Mouse (Mus musculus): ENCODE results near the gene Rps6kc1. TPM values are rescaled to one million over a fixed set of nuclear protein-coding genes. Genes with fewer than 3 reads are reported as not detected.

Rps6kc1 gene
- total and polyA plus RNA-seq, 2 experiments from 2014 or later: 21.0 to 35.9 TPM

DNA sequence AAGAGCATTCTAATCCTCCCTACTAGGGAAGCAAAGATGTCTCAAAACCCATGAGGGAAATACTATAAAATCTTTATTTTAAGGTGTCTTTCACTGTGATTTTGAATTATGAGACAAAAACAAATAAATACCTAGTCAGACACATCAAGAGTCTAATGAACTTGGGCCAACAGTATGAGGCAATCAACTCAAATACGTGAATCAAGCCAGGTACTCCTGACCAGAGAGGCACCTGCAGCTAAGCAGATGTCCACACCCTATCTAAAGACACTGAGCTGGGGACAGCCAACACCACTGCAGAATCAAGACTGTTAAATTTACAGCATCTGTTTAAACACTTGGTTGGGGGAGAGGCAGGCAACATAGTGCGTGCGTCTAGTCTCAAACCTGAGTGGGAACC is 7.4 kb downstream of the Rps6kc1 start:
- no peak for TF ChIP-seq CTCF (IDR thresholded peaks at IDR 0.05; ENCODE audit: low read depth)
- Histone ChIP-seq H3K36me3 (ENCODE audit: insufficient read depth, low read length) (no peaks in the 10 kb centered on the region; the same call in 1 of the 2 replicates), H3K9ac (replicated peaks; ENCODE audit: low read length) (no peak overlapping the region), H3K4me1 (ENCODE audit: insufficient read depth, low read length) (no peaks in the 10 kb centered on the region), H3K27ac (no peak overlapping the region), H3K27me3 (ENCODE audit: insufficient read depth, low read length) (no peaks in the 10 kb centered on the region), H3K4me2 (ENCODE audit: low read depth, low read length) (no peak overlapping the region), H3K4me3 (ENCODE audit: low read length) (no peak overlapping the region), H3K9me3 (ENCODE audit: low read length) (no peaks in the 10 kb centered on the region)
- 92% methylated on average over 3 of the region's 3 CpGs for WGBS
- DNase-seq (ENCODE audit: low spot score): no peak
- no peak for ATAC-seq

DNA sequence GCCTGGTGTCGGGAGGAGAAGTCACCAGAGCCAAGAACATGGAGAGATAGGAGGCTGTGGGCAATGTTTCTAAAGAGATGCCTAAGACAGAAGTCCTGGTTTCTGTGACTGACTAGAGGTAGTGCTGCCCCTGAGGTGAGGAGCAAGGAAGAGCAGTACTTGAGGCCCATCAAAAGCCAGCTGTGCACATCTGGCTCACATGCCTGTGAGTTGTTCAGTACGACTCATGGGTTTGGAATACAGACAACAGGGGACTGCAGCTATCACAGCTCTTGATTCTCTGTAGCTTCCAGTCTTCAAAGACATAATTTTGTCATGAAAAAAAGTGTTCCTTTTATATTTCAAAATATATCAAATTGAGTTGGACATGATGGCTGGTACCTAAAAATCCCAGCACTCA is 10.5 kb downstream of the Rps6kc1 start:
- H3K9ac ChIP-seq (replicated peaks; ENCODE audit: low read length): no peak overlapping the region
- H3K4me2 ChIP-seq (ENCODE audit: low read depth, low read length): no peak overlapping the region
- TF ChIP-seq CTCF (IDR thresholded peaks at IDR 0.05; ENCODE audit: low read depth): no peak
- H3K27me3 ChIP-seq (ENCODE audit: insufficient read depth, low read length): no peaks in the 10 kb centered on the region
- no peak overlapping the region for H3K4me3 ChIP-seq (ENCODE audit: low read length)
- no peaks in the 10 kb centered on the region for H3K9me3 ChIP-seq (ENCODE audit: low read length)
- DNase-seq (ENCODE audit: low spot score) (no peak), ATAC-seq (no peak)
- H3K4me1 ChIP-seq (ENCODE audit: insufficient read depth, low read length): no peaks in the 10 kb centered on the region
- H3K36me3 ChIP-seq (ENCODE audit: insufficient read depth, low read length): peaks cover 11% of the 10 kb centered on the region
- H3K27ac ChIP-seq: no peak overlapping the region
- WGBS: 47% methylated on average over 2 of the region's 2 CpGs

DNA sequence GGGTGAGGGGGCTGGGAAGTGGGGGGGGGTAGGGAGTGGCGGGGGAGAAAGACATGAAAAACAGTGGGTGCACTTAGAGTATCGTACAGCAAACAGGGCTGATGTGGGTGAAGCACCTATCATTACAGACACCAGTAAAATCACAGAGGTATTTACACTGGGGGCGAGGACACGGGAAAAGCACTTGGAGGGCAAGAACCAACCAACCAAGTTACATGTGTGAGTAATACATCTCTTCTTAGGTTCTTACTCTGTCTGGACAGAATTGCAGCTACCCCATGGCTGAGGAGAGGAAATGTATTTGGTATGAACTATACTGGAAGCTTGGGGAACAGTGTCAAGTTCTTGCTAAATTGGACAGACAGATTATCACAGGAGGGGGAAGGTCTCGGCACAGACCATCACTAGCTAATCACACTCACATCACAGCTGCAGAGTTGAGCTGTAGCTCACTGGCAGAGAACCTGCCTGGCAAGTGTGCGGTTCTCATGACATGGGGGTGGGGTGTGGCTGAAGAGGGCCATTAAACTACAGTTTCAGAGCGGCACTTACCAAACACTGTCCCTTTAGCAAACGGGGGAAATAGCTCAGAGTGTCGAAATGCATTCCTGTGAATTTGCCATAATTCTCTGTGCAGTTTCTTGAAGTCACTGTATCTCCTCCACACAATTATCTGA is 12.5 kb downstream of the Rps6kc1 start:
- no peaks in the 10 kb centered on the region for H3K27me3 ChIP-seq (ENCODE audit: insufficient read depth, low read length)
- H3K4me2 ChIP-seq (ENCODE audit: low read depth, low read length): no peak overlapping the region
- peaks cover 20% of the 10 kb centered on the region; the same call in 1 of the 2 replicates for H3K36me3 ChIP-seq (ENCODE audit: insufficient read depth, low read length)
- 86% methylated on average over 9 of the region's 9 CpGs for WGBS
- no peaks in the 10 kb centered on the region for H3K4me1 ChIP-seq (ENCODE audit: insufficient read depth, low read length)
- H3K9ac ChIP-seq (replicated peaks; ENCODE audit: low read length): no peak overlapping the region
- H3K4me3 ChIP-seq (ENCODE audit: low read length): no peak overlapping the region
- H3K27ac ChIP-seq: no peak overlapping the region
- TF ChIP-seq CTCF (IDR thresholded peaks at IDR 0.05; ENCODE audit: low read depth): no peak
- ATAC-seq: no peak
- H3K9me3 ChIP-seq (ENCODE audit: low read length): no peaks in the 10 kb centered on the region
- DNase-seq (ENCODE audit: low spot score): no peak

DNA sequence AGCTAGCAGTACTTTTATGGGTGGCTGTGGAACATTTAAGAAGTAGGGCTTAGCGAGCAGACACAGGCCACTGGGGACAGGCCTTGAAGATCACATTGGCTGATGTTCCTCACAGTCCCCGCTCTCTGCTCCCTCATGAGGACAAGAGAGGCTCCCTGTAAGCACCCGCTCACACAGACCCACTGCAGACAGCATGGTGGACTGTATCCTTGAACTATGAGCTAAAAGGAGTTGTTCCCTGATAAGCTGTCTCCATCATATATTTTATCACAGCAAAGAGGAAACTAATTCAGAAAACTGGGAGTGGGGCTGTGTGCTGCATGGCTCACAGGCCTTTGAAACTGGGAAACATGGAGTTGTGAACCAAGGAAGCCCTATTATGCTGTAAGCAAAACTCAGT is 13.4 kb downstream of the Rps6kc1 start:
- ATAC-seq: no peak
- H3K4me2 ChIP-seq (ENCODE audit: low read depth, low read length): no peak overlapping the region
- H3K9me3 ChIP-seq (ENCODE audit: low read length): no peaks in the 10 kb centered on the region
- peaks cover 20% of the 10 kb centered on the region; the same call in 1 of the 2 replicates for H3K36me3 ChIP-seq (ENCODE audit: insufficient read depth, low read length)
- H3K27me3 ChIP-seq (ENCODE audit: insufficient read depth, low read length): no peaks in the 10 kb centered on the region
- H3K4me1 ChIP-seq (ENCODE audit: insufficient read depth, low read length): no peaks in the 10 kb centered on the region
- no peak for TF ChIP-seq CTCF (IDR thresholded peaks at IDR 0.05; ENCODE audit: low read depth)
- no peak overlapping the region for H3K27ac ChIP-seq
- no peak overlapping the region for H3K9ac ChIP-seq (replicated peaks; ENCODE audit: low read length)
- no peak overlapping the region for H3K4me3 ChIP-seq (ENCODE audit: low read length)
- 90% methylated on average over 3 of the region's 3 CpGs for WGBS
- DNase-seq (ENCODE audit: low spot score): no peak

DNA sequence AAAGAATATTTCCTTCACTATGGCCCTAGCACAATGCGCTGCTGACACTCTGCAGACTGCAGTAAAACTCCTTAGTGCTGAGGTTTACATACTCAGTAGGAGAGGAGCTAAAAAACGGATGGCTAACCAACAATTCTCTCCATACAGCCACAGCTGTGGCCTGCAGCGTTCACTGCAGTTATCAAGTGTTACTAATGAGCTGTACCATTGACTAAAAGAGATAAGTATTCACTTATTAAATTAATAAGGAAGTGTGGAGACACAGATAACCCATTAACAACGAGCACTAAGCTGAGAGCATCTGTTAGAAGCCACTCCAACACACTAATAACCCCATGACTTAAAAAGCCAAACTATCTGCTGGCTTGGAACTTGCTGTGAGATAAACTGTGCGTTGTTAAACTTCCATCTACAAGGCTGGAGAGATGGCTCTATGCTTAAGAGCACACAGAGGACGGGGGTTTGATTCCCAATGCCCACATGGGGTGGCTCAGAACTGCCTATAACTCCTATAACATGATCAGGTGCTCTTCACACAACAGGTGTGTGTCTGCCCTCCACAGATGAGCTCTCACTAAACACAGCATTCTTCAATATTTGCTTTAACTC is 17.9 kb downstream of the Rps6kc1 start:
- WGBS: 83% methylated on average over 6 of the region's 6 CpGs
- Histone ChIP-seq H3K36me3 (ENCODE audit: insufficient read depth, low read length) (peaks cover 30% of the 10 kb centered on the region; the same call in 1 of the 2 replicates), H3K4me3 (ENCODE audit: low read length) (no peak overlapping the region), H3K4me2 (ENCODE audit: low read depth, low read length) (no peak overlapping the region), H3K27me3 (ENCODE audit: insufficient read depth, low read length) (no peaks in the 10 kb centered on the region), H3K4me1 (ENCODE audit: insufficient read depth, low read length) (no peaks in the 10 kb centered on the region), H3K27ac (no peak overlapping the region), H3K9me3 (ENCODE audit: low read length) (no peaks in the 10 kb centered on the region), H3K9ac (replicated peaks; ENCODE audit: low read length) (no peak overlapping the region)
- TF ChIP-seq CTCF (IDR thresholded peaks at IDR 0.05; ENCODE audit: low read depth): no peak
- no peak for DNase-seq (ENCODE audit: low spot score)
- no peak for ATAC-seq

DNA sequence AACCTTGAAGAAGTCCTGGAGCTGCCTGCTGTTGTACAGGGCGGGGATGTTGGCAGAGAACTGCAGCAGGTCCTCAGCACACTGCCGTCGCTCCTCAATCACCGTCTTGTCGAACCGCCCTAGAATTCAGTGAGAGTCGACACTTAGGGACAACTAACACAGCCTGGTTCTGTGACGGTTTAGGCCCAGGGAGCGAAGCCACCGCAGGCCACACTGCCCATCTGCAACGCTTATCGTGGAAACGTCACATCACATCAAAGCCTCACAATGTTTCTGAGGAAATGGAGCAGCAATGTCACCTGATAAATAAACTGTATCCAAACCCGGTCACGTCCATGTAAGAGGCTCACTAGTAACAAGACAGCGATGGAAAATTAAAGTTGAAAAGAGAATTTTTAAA is 22.9 kb downstream of the Rps6kc1 start:
- WGBS: 90% methylated on average over 16 of the region's 16 CpGs
- ATAC-seq (no peak), DNase-seq (ENCODE audit: low spot score) (no peak)
- no peaks in the 10 kb centered on the region for H3K27me3 ChIP-seq (ENCODE audit: insufficient read depth, low read length)
- no peaks in the 10 kb centered on the region for H3K9me3 ChIP-seq (ENCODE audit: low read length)
- no peak for TF ChIP-seq CTCF (IDR thresholded peaks at IDR 0.05; ENCODE audit: low read depth)
- peaks cover 31% of the 10 kb centered on the region; the same call in 1 of the 2 replicates for H3K36me3 ChIP-seq (ENCODE audit: insufficient read depth, low read length)
- no peaks in the 10 kb centered on the region for H3K4me1 ChIP-seq (ENCODE audit: insufficient read depth, low read length)
- no peak overlapping the region for H3K9ac ChIP-seq (replicated peaks; ENCODE audit: low read length)
- no peak overlapping the region for H3K27ac ChIP-seq
- H3K4me3 ChIP-seq (ENCODE audit: low read length): no peak overlapping the region
- H3K4me2 ChIP-seq (ENCODE audit: low read depth, low read length): no peak overlapping the region

- no peak for TF ChIP-seq CTCF (IDR thresholded peaks at IDR 0.05; ENCODE audit: low read depth)
- Histone ChIP-seq H3K4me3 (ENCODE audit: low read length) (no peak overlapping the region), H3K9ac (replicated peaks; ENCODE audit: low read length) (no peak overlapping the region), H3K36me3 (ENCODE audit: insufficient read depth, low read length) (peaks cover 31% of the 10 kb centered on the region; the same call in 1 of the 2 replicates), H3K4me2 (ENCODE audit: low read depth, low read length) (no peak overlapping the region), H3K9me3 (ENCODE audit: low read length) (no peaks in the 10 kb centered on the region), H3K27ac (no peak overlapping the region), H3K27me3 (ENCODE audit: insufficient read depth, low read length) (no peaks in the 10 kb centered on the region), H3K4me1 (ENCODE audit: insufficient read depth, low read length) (no peaks in the 10 kb centered on the region)
- WGBS: 82% methylated on average over 2 of the region's 2 CpGs
- DNase-seq (ENCODE audit: low spot score) (no peak), ATAC-seq (no peak)
Measured at GRCm38 (mm10) chr1:190888031-190888430, 23.5 kb downstream of the Rps6kc1 start.

Data from hindbrain, postnatal 0 days (tissue).